Mouse (Mus musculus) stomach, postnatal 0 days (tissue): ENCODE measurements around the gene Tfrc. TPM values are rescaled to one million over a fixed set of nuclear protein-coding genes. Genes with fewer than 3 reads are reported as not detected.
A peak's percentile ranks its signal among the peaks of the same experiment; 100 is the strongest.

Experiments
- ATAC-seq: fragments of 200-750 bp; cut with Nextera tagmentation; 2 replicates; pipeline ENCODE4 v1.8.0; 2017; ENCODE audit not compliant: low FRiP score, low TSS enrichment
- DNase-seq: peaks from one replicate; pipeline ENCODE4 v3.0.0-alpha.2; 2016; ENCODE audit warnings: low spot score
- H3K27ac ChIP-seq: fragments of 300-500 bp; sonication (generic); replicated peaks from 2 replicates; pipeline ENCODE4 v1.5.1; 2014; ENCODE audit warnings: mild to moderate bottlenecking, control low read depth
- H3K27me3 ChIP-seq: fragments of 300-500 bp; sonication (generic); 2 replicates; pipeline ENCODE4 v1.6.1; 2014; ENCODE audit warnings: low read length; ENCODE audit not compliant: control insufficient read depth, insufficient read depth
- H3K36me3 ChIP-seq: fragments of 300-500 bp; sonication (generic); 2 replicates; pipeline ENCODE4 v1.6.1; 2014; ENCODE audit warnings: low read length, mixed read lengths; ENCODE audit not compliant: control insufficient read depth, insufficient read depth
- H3K4me1 ChIP-seq: fragments of 300-500 bp; sonication (generic); replicated peaks from 2 replicates; pipeline ENCODE4 v1.6.1; 2014; ENCODE audit warnings: antibody characterized with exemption; ENCODE audit not compliant: control insufficient read depth, insufficient read depth
- H3K4me2 ChIP-seq: fragments of 300-500 bp; sonication (generic); replicated peaks from 2 replicates; pipeline ENCODE4 v1.6.1; 2014; ENCODE audit warnings: low read depth, mild to moderate bottlenecking, control low read depth, moderate library complexity
- H3K4me3 ChIP-seq: fragments of 300-500 bp; sonication (generic); 2 replicates; pipeline ENCODE4 v1.5.1; 2014; ENCODE audit warnings: low read depth, low read length, control low read depth
- H3K9ac ChIP-seq: fragments of 300-500 bp; sonication (generic); 2 replicates; pipeline ENCODE4 v1.6.1; 2014; ENCODE audit warnings: mild to moderate bottlenecking, low read length, control low read depth, mixed read lengths
- H3K9me3 ChIP-seq: fragments of 300-500 bp; sonication (generic); 2 replicates; pipeline ENCODE4 v1.6.1; 2016; ENCODE audit warnings: low read length; ENCODE audit not compliant: control insufficient read depth
- CTCF ChIP-seq: IDR thresholded peaks from 2 replicates; pipeline ENCODE4 v1.5.1; 2016; ENCODE audit warnings: antibody characterized with exemption, low read depth, mild to moderate bottlenecking, moderate library complexity
- EP300 ChIP-seq: optimal IDR thresholded peaks from 2 replicates; pipeline ENCODE3; 2016; ENCODE audit warnings: antibody characterized with exemption
- WGBS: fragments of 180-500 bp; shearing (Covaris S2); extraction: QIAGEN DNeasy Blood & Tissue Kit; methylation state at CpG from one replicate; pipeline ENCODE4 v1.1.7; 2014; 5-methylcytosine and 5-hydroxymethylcytosine counted together
- polyA plus RNA-seq: library from polyadenylated mRNA; unstranded; fragments of >200 nt; fragmentation: Nextera tagmentation; extraction: Ambion mirVana; gene quantifications from 2 replicates; pipeline ENCODE4 v1.2.1, GENCODE M21; 2015

Gene Tfrc
- polyA plus RNA-seq, 1 experiment from 2014 or later, result 50.0 TPM

DNA sequence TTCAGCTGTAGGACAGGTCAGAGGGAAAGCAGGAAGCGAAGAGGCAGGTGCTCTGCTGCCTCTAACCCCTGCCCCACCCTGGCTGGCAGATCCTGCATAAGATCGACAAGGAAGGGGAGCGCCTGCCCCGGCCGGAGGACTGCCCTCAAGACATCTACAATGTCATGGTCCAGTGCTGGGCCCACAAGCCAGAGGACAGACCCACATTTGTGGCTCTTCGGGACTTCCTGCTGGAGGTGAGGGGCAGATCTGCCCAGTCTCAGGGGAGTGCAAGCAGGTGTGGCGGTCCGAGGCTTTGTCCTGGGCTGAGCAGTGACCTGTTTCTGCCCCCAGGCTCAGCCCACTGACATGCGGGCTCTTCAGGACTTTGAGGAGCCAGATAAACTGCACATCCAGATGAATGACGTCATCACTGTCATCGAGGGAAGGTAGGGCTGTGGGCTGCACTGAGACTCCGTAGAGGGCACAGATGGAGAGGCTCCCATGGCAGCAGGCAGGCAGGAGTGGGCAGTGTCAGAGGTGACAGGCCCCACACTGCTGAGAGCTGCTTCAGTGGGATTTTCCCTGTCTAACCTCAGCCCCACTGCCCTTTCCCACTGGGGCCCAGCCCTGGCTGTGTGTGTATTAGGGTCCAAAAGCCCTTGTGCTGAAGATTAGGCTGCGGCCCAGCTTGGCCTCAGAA, 62.6 kb downstream of the Tfrc start:
- Histone ChIP-seq H3K27me3 (no peaks in the 10 kb centered on the region), H3K27ac (no peak overlapping the region), H3K4me1 (peaks cover 6% of the 10 kb centered on the region), H3K36me3 (peaks cover 23% of the 10 kb centered on the region), H3K4me2 (no peak overlapping the region), H3K4me3 (no peak overlapping the region), H3K9me3 (no peaks in the 10 kb centered on the region), H3K9ac (no peak overlapping the region)
- no peak for TF ChIP-seq EP300
- TF ChIP-seq CTCF, result no peak
- WGBS, result 73% methylated on average over 13 of the region's 13 CpGs
- DNase-seq, result no peak
- no peak for ATAC-seq

DNA sequence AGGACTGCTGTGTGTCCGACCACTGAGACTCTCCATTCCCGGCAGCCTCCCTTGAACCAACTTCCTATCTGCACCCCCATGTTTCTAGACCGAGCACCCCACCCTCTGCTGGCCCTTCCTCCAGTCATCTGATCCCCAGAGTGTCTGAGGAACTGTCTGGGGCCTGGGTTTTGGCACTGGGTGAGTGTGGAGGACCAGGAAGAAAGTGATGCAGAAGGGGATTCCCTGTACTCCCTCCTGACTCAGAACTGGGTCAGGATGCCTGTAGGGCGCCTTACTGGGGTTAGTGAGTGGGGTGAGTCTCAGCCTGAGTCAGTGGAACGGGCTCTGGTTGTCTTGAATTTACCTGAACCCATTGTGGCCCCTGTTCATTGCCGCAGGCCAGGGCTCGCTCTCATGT, 63.5 kb downstream of the Tfrc start:
- H3K9me3 ChIP-seq, result no peaks in the 10 kb centered on the region
- 67% methylated on average over 7 of the region's 7 CpGs for WGBS
- H3K36me3 ChIP-seq, result peaks cover 27% of the 10 kb centered on the region
- ATAC-seq (no peak; the same call in 1 of the 2 replicates), DNase-seq (no peak)
- H3K27ac ChIP-seq, result peak overlapping the region; percentile 82
- H3K9ac ChIP-seq, result no peak overlapping the region
- peaks cover 3% of the 10 kb centered on the region; the same call in 1 of the 2 replicates for H3K4me1 ChIP-seq
- no peak overlapping the region for H3K4me2 ChIP-seq
- no peak for TF ChIP-seq CTCF
- TF ChIP-seq EP300, result no peak
- no peak overlapping the region for H3K4me3 ChIP-seq
- H3K27me3 ChIP-seq, result no peaks in the 10 kb centered on the region

GRCm38 (mm10) chr16:32672861-32673560, 64.3 kb downstream of the Tfrc start:
- TF ChIP-seq EP300, result no peak
- Histone ChIP-seq H3K27me3 (no peaks in the 10 kb centered on the region), H3K9me3 (no peaks in the 10 kb centered on the region), H3K36me3 (peaks cover 27% of the 10 kb centered on the region), H3K9ac (peak overlapping the region; percentile 38), H3K4me1 (no peaks in the 10 kb centered on the region), H3K27ac (peak overlapping the region; percentile 82), H3K4me3 (peak overlapping the region; percentile 17; the same call in 1 of the 2 replicates), H3K4me2 (peak overlapping the region; percentile 12)
- ATAC-seq (peak; percentile 65), DNase-seq (peak; percentile 83)
- WGBS, result 60% methylated on average over 13 of the region's 13 CpGs

GRCm38 (mm10) chr16:32674121-32674740, 65.5 kb downstream of the Tfrc start:
- peak overlapping the region; percentile 12; the same call in 1 of the 2 replicates for H3K4me3 ChIP-seq
- TF ChIP-seq EP300 (no peak), CTCF (no peak)
- no peaks in the 10 kb centered on the region for H3K4me1 ChIP-seq
- H3K9me3 ChIP-seq, result no peaks in the 10 kb centered on the region
- peak overlapping the region; percentile 38 for H3K9ac ChIP-seq
- 81% methylated on average over 17 of the region's 17 CpGs for WGBS
- H3K4me2 ChIP-seq, result peak overlapping the region; percentile 26; the same call in 1 of the 2 replicates
- ATAC-seq, result no peak
- peak; percentile 23 for DNase-seq
- no peaks in the 10 kb centered on the region for H3K27me3 ChIP-seq
- H3K36me3 ChIP-seq, result peaks cover 27% of the 10 kb centered on the region
- peak overlapping the region; percentile 82 for H3K27ac ChIP-seq

GRCm38 (mm10) chr16:32677040-32677700, 68.5 kb downstream of the Tfrc start:
- H3K9me3 ChIP-seq, result no peaks in the 10 kb centered on the region
- TF ChIP-seq CTCF (no peak), EP300 (no peak)
- H3K4me2 ChIP-seq, result no peak overlapping the region; the same call in 1 of the 2 replicates
- 68% methylated on average over 7 of the region's 10 CpGs for WGBS
- H3K4me3 ChIP-seq, result no peak overlapping the region
- H3K9ac ChIP-seq, result peak overlapping the region; percentile 41; the same call in 1 of the 2 replicates
- H3K4me1 ChIP-seq, result no peaks in the 10 kb centered on the region
- H3K27ac ChIP-seq, result peak overlapping the region; percentile 88
- peak; percentile 75 for DNase-seq
- ATAC-seq, result peak; percentile 63
- H3K36me3 ChIP-seq, result peaks cover 29% of the 10 kb centered on the region
- H3K27me3 ChIP-seq, result no peaks in the 10 kb centered on the region
